Mouse (Mus musculus) olfactory bulb, adult 2 months (tissue): Measurements from ENCODE around the gene Map3k7cl. TPM values are rescaled to one million over a fixed set of nuclear protein-coding genes. Genes with fewer than 3 reads are reported as not detected.

ENCODE experiments used
- H3K27ac ChIP-seq: fragments of 200-500 bp; 2 replicates; pipeline ENCODE4 v1.5.1; 2012; ENCODE audit warnings: low read depth, low read length; ENCODE audit not compliant: insufficient read depth
- H3K4me1 ChIP-seq: fragments of 200-500 bp; 2 replicates; pipeline ENCODE4 v1.6.1; 2012; ENCODE audit warnings: low read length; ENCODE audit not compliant: control insufficient read depth, insufficient read depth
- H3K4me3 ChIP-seq: fragments of 200-500 bp; 2 replicates; pipeline ENCODE4 v1.5.1; 2012; ENCODE audit warnings: mild to moderate bottlenecking, low read depth, low read length, moderate library complexity; ENCODE audit not compliant: insufficient read depth
- CTCF ChIP-seq: fragments of 200-500 bp; IDR thresholded peaks from 2 replicates; pipeline ENCODE4 v1.5.1; 2012; ENCODE audit warnings: low read depth, mild to moderate bottlenecking, low read length, moderate library complexity; ENCODE audit not compliant: insufficient read depth
- POLR2A ChIP-seq: fragments of 200-500 bp; IDR thresholded peaks from 2 replicates; pipeline ENCODE4 v1.6.1; 2012; ENCODE audit warnings: mild to moderate bottlenecking, low read depth, low read length, moderate library complexity; ENCODE audit not compliant: insufficient read depth
- WGBS: fragments of 180-500 bp; shearing (Covaris S2); methylation state at CpG from one replicate; pipeline ENCODE4 v1.1.7; 2018; 5-methylcytosine and 5-hydroxymethylcytosine counted together
- polyA plus RNA-seq: library from polyadenylated mRNA; stranded (reverse); fragments of >200 nt; gene quantifications from 2 replicates; pipeline ENCODE4 v1.2.4, GENCODE M21; 2012; ENCODE audit warnings: low replicate concordance; ENCODE audit not compliant: missing spikeins, insufficient read depth, insufficient read length

Map3k7cl gene
- polyA plus RNA-seq, 1 experiment = not detected

DNA sequence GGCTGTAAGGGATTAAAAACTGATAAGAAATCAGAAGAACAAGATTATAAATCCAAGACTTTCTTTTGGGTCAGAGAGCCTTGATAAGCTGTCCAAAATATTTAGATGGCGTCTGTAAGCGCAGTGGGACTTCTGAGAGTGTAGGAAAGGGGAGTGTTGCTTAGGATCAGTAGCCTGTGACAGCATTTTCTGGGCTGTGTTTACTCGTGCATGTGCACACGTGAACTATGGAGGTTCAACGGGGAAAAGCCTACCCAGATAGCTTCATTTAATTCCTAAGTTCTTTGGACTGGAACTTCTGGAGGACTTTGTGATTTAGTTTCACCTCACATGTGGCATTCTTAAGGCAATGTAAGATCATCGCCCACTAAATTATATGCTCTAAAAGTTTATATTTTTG lies 29.6 kb downstream of the Map3k7cl start:
- Histone ChIP-seq H3K27ac (no peak overlapping the region), H3K4me1 (0 out of 2 replicates have a peak, but pooled peaks cover 4% of the 10 kb centered on the region), H3K4me3 (no peak overlapping the region)
- WGBS = 91% methylated on average over 6 of the region's 6 CpGs
- no peak for TF ChIP-seq POLR2A
- TF ChIP-seq CTCF = no peak

GRCm38 (mm10) chr16:87584618-87585017 lies 31.5 kb downstream of the Map3k7cl start:
- TF ChIP-seq POLR2A (no peak), CTCF (no peak)
- 0 out of 2 replicates have a peak, but pooled peaks cover under 1% of the 10 kb centered on the region for H3K4me1 ChIP-seq
- H3K27ac ChIP-seq = no peak overlapping the region
- WGBS = 77% methylated on average over 7 of the region's 7 CpGs
- H3K4me3 ChIP-seq = no peak overlapping the region

- H3K27ac ChIP-seq = no peak overlapping the region
- no peak for TF ChIP-seq CTCF
- no peak for TF ChIP-seq POLR2A
- H3K4me3 ChIP-seq = no peak overlapping the region
- no peaks in the 10 kb centered on the region for H3K4me1 ChIP-seq
- 91% methylated on average over 8 of the region's 8 CpGs for WGBS
Observed at GRCm38 (mm10) chr16:87585548-87586262, 32.6 kb downstream of the Map3k7cl start.

DNA sequence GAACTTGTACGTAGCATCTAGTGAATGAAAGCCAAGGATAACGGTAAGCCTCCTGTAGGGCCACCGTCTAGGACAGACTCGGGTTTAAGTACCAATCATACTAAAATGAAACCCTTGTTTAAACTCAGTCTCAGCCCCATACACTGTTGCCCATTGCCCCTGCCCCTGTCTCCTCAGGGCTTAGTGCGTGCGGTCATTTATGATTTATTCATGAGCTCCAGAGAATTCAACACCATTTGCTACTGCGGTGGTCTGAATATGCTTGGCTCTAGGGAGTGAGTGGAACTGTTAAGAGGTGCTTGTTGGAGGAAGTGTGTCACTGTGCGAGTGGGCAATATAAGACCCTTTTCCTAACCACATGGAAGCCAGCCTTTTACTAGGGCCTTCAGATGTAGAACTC lies 34.7 kb downstream of the Map3k7cl start:
- WGBS = 51% methylated on average over 8 of the region's 8 CpGs
- no peaks in the 10 kb centered on the region for H3K4me1 ChIP-seq
- H3K4me3 ChIP-seq = no peak overlapping the region
- H3K27ac ChIP-seq = no peak overlapping the region
- TF ChIP-seq CTCF = no peak
- TF ChIP-seq POLR2A = no peak

- Histone ChIP-seq H3K27ac (no peak overlapping the region), H3K4me1 (no peaks in the 10 kb centered on the region), H3K4me3 (no peak overlapping the region)
- TF ChIP-seq POLR2A (no peak), CTCF (no peak)
- 77% methylated on average over 10 of the region's 10 CpGs for WGBS
Observed at GRCm38 (mm10) chr16:87594145-87594544, 41.0 kb downstream of the Map3k7cl start.

DNA sequence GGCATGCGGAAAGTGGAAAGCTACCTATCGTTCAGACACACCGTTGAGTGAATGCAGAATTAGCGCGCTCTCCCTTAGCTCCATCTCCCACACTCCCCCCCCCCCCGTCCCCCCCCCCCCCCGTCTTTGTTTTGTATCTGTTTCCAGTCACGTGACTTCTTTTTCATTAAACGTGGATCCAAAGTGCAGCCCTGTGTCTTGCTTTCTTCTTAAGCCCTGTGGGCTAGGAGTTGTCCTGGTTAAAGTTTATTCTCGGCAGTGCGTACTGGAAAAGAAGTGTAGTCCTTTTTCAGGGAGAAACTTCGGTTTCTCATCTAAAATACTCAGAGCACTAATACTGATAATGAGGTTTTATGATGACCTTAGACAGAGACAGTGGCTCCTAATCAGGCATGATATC lies 42.0 kb downstream of the Map3k7cl start:
- H3K4me3 ChIP-seq = no peak overlapping the region
- no peak overlapping the region for H3K27ac ChIP-seq
- no peak for TF ChIP-seq POLR2A
- no peak for TF ChIP-seq CTCF
- peaks cover 4% of the 10 kb centered on the region; the same call in 1 of the 2 replicates for H3K4me1 ChIP-seq
- 81% methylated on average over 10 of the region's 12 CpGs for WGBS

DNA sequence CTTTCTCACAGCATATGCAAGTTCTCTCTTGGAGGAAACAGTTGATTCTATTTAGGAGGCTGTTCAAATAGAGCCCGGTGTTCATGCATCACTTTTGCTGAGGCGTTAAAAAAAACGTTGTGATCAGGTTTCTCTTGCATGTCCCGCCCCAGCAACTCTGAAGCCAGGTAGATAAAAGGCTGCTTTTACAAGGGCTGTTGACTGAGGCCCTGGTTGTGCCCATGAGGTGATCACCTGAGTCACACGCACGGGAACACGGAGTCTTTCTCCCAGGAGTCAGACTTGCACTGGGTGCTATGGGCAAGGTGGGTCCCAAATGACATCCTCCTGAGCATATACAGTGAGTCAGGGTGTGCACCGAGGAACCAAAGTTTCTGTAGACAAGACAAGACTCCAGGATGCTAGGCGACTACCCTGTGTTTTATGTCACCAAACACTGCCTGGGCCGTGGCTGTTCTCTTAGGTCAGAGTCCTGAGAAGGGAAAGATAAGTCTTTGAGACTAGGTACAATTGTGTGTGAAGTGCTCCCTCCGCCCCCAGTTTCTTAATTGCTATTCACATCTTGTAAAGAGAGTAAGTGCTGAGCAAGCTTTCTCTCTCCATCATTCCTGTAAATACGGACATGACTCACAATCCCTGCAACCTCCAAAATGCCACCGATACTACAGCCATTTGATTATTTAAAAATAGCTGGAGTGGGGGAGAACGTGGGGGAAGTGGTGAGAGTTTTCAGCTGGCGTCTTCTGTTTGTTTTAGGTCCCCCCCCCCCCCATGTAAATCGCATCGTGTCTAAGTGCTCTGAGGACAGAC lies 49.8 kb downstream of the Map3k7cl start:
- H3K4me3 ChIP-seq = no peak overlapping the region
- no peak overlapping the region for H3K27ac ChIP-seq
- TF ChIP-seq CTCF (no peak), POLR2A (no peak)
- 49% methylated on average over 17 of the region's 17 CpGs for WGBS
- peaks cover 14% of the 10 kb centered on the region for H3K4me1 ChIP-seq

- 87% methylated on average over 9 of the region's 9 CpGs for WGBS
- Histone ChIP-seq H3K4me3 (no peak overlapping the region), H3K27ac (no peak overlapping the region), H3K4me1 (peaks cover 14% of the 10 kb centered on the region)
- TF ChIP-seq CTCF (no peak), POLR2A (no peak)
Observed at GRCm38 (mm10) chr16:87604002-87604401, 50.9 kb downstream of the Map3k7cl start.

GRCm38 (mm10) chr16:87604883-87605282 lies 51.8 kb downstream of the Map3k7cl start:
- Histone ChIP-seq H3K27ac (no peak overlapping the region), H3K4me1 (peaks cover 10% of the 10 kb centered on the region), H3K4me3 (no peak overlapping the region)
- 79% methylated on average over 2 of the region's 2 CpGs for WGBS
- TF ChIP-seq CTCF (no peak), POLR2A (no peak)
